Mouse (Mus musculus): ENCODE data around the gene Slc2a8. TPM values are rescaled to one million over a fixed set of nuclear protein-coding genes. Genes with fewer than 3 reads are reported as not detected.

Slc2a8 gene
- polyA plus RNA-seq (2012; rRNA removed): 65.1 and 86.0 TPM in 2 replicates

GRCm38 (mm10) chr2:32981725-32982271, at the start of gene Slc2a8:
Slc2a8 (minus strand) TSS chr2:32982083.

GRCm38 (mm10) chr2:32961192-32961995, 20.5 kb downstream of the Slc2a8 start, which contains the start of the genes Rpl12 and Lrsam1:
Rpl12 (plus strand) TSS chr2:32961559.
Lrsam1 (minus strand) TSS chr2:32961614.

Other genes starting within 250 kb of the Slc2a8 start
- not detected in 2 replicates for gene 6330409D20Rik, start 241.1 kb downstream of the Slc2a8 start, polyA plus RNA-seq (2012; rRNA removed)
- gene Tor2a, start 224.8 kb downstream of the Slc2a8 start, polyA plus RNA-seq (2012; rRNA removed): 106 and 146 TPM in 2 replicates
- 0.50 and 0.93 TPM in 2 replicates for gene Ttc16, start 206.4 kb downstream of the Slc2a8 start, polyA plus RNA-seq (2012; rRNA removed)
- gene Ptrh1, start 206.3 kb downstream of the Slc2a8 start, polyA plus RNA-seq (2012; rRNA removed): 55.8 and 75.5 TPM in 2 replicates
- gene Cfap157, start 197.7 kb downstream of the Slc2a8 start, polyA plus RNA-seq (2012; rRNA removed): not detected in 2 replicates
- gene Stxbp1, start 134.8 kb downstream of the Slc2a8 start, polyA plus RNA-seq (2012; rRNA removed): 14.9 and 17.9 TPM in 2 replicates
- 64.1 and 85.2 TPM in 2 replicates for gene Fam129b, start 106.0 kb downstream of the Slc2a8 start, polyA plus RNA-seq (2012; rRNA removed)
- 321 and 410 TPM in 2 replicates for gene Rpl12, start 20.5 kb downstream of the Slc2a8 start, polyA plus RNA-seq (2012; rRNA removed)
- 17.5 and 21.1 TPM in 2 replicates for gene Lrsam1, start 20.5 kb downstream of the Slc2a8 start, polyA plus RNA-seq (2012; rRNA removed)
- 3.8 and 5.4 TPM in 2 replicates for gene Garnl3, start 149.6 kb upstream of the Slc2a8 start, polyA plus RNA-seq (2012; rRNA removed)
- gene Angptl2, start 234.0 kb upstream of the Slc2a8 start, polyA plus RNA-seq (2012; rRNA removed): 60.3 and 66.1 TPM in 2 replicates

All from colon, adult 2 months (tissue).